In the genomic region with DNA sequence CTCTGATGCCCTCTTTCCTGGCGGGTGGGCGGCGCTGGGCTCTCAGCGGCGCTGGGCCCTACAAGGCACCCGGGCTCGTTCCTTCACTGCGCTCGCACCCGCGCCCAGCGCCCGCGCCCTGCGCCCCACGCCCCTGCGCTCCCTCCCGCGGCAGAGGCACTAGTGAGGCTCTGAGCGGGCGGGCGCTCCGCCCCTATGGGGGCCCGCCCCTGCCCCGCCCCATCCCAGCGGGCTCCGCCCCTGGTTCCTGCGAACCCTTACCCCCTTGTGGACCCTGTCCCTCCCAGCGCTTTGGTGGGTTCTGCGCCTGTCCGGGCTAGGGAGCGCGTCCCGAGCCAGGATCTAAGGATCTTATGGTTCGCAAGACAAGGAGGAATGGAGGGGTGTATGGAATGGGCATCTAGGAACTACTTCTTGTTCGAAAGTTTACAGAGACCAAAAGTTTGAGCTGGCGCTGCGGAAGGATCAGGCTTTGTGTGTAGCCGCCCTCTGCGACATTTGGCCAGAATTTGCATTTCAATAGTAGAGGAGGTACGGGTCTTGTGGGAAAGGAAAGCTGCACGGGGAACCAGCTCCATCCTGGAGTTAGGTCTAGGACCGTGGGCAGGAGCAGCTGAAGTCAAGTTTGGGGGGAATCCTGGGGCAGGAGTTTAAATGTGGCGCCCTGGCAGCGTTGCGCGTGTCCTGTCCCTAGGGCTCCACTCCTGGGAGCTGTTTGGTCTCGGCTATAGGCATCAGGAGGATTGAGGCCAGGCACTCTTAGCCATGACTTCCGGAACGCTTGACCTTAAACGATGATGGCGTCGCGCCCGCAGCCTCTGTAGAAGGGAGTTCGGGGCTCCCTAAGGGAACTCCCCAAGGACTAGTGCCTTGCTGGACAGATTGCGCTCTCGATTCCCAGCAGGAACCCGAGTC, we compare ENCODE assay signal across 8 mouse cellular contexts. TPM values are rescaled to one million over a fixed set of nuclear protein-coding genes. Genes with fewer than 3 reads are reported as not detected.
DNase-seq lines count a peak whose midpoint lies in the region; ATAC-seq lines count a peak whose summit lies in the region.

No protein-coding gene starts in this region.

- H3K4me3 ChIP-seq in brown adipose tissue, adult 24 weeks (ENCODE audit: insufficient read depth, low read depth, low read length) = peak overlapping the region; percentile 98
- peak overlapping the region; percentile 81 for H3K4me3 ChIP-seq in intestine, embryonic 14.5 days (ENCODE audit: low read depth, low read length)
- peak overlapping the region; percentile 62 for H3K4me3 ChIP-seq in liver, embryonic 12.5 days
- peak overlapping the region; percentile 88 for H3K4me3 ChIP-seq in stomach, embryonic 14.5 days (ENCODE audit: low read depth, low read length)

- H3K27me3 ChIP-seq in intestine, embryonic 14.5 days (replicated peaks; ENCODE audit: control insufficient read depth, insufficient read depth, low read length) = peaks cover 11% of the 10 kb centered on the region
- H3K27me3 ChIP-seq in liver, embryonic 12.5 days (replicated peaks) = peaks cover 85% of the 10 kb centered on the region
- H3K27me3 ChIP-seq in stomach, embryonic 14.5 days (ENCODE audit: control insufficient read depth, insufficient read depth, low read length) = no peaks in the 10 kb centered on the region

- peak overlapping the region; percentile 77 for H3K4me2 ChIP-seq in intestine, embryonic 14.5 days (ENCODE audit: low read length)
- peak overlapping the region; percentile 74 for H3K4me2 ChIP-seq in liver, embryonic 12.5 days
- H3K4me2 ChIP-seq in stomach, embryonic 14.5 days (replicated peaks; ENCODE audit: low read depth, low read length) = peak overlapping the region; percentile 78

- peaks cover 46% of the 10 kb centered on the region for H3K4me1 ChIP-seq in brown adipose tissue, adult 24 weeks (ENCODE audit: control insufficient read depth, insufficient read depth, insufficient read length, low read length)
- peaks cover 55% of the 10 kb centered on the region for H3K4me1 ChIP-seq in intestine, embryonic 14.5 days (replicated peaks; ENCODE audit: control insufficient read depth, insufficient read depth, low read length)
- peaks cover 47% of the 10 kb centered on the region for H3K4me1 ChIP-seq in liver, embryonic 12.5 days
- H3K4me1 ChIP-seq in stomach, embryonic 14.5 days (ENCODE audit: control insufficient read depth, insufficient read depth, low read length) = peaks cover 72% of the 10 kb centered on the region

- H3K9me3 ChIP-seq in intestine, embryonic 14.5 days (ENCODE audit: control insufficient read depth, low read length) = no peaks in the 10 kb centered on the region
- H3K9me3 ChIP-seq in liver, embryonic 12.5 days (replicated peaks) = no peaks in the 10 kb centered on the region
- H3K9me3 ChIP-seq in stomach, embryonic 14.5 days (ENCODE audit: control insufficient read depth, low read depth, low read length) = no peaks in the 10 kb centered on the region

- DNase-seq in Muller cell, postnatal 12 days (ENCODE audit: inconsistent ontology term) = peak; percentile 98
- DNase-seq in gastrocnemius, postnatal 4 days (ENCODE audit: low spot score in 2 of 2) = peak; percentile 71 to 82
- peak; percentile 92 for DNase-seq in intestine, embryonic 14.5 days (ENCODE audit: low spot score)
- peak; percentile 36 to 69 for DNase-seq in monocyte, adult 2 months (ENCODE audit: low read depth in 1 of 2, low spot score in 2 of 2)
- DNase-seq in cerebellum, adult 9-11 months = no peak

- 3% methylated on average over 58 of the region's 59 CpGs for WGBS in intestine, embryonic 14.5 days
- WGBS in liver, embryonic 12.5 days (ENCODE audit: insufficient replicate concordance) = 4% methylated on average over 59 of the region's 59 CpGs
- WGBS in stomach, embryonic 14.5 days = 3% methylated on average over 53 of the region's 59 CpGs

- H3K9ac ChIP-seq in intestine, embryonic 14.5 days (ENCODE audit: low read length) = peak overlapping the region; percentile 75
- H3K9ac ChIP-seq in liver, embryonic 12.5 days = peak overlapping the region; percentile 64
- H3K9ac ChIP-seq in stomach, embryonic 14.5 days (replicated peaks; ENCODE audit: low read depth, low read length) = peak overlapping the region; percentile 92

- H3K27ac ChIP-seq in brown adipose tissue, adult 24 weeks (replicated peaks; ENCODE audit: low read depth, low read length) = peak overlapping the region; percentile 96
- peak overlapping the region; percentile 77 for H3K27ac ChIP-seq in intestine, embryonic 14.5 days (ENCODE audit: low read depth)
- 0 out of 2 replicates have a peak overlapping the region, but pooled peaks have one; percentile 28 for H3K27ac ChIP-seq in liver, embryonic 12.5 days
- peak overlapping the region; percentile 84 for H3K27ac ChIP-seq in stomach, embryonic 14.5 days (ENCODE audit: low read length)

- H3K36me3 ChIP-seq in intestine, embryonic 14.5 days (ENCODE audit: control insufficient read depth, insufficient read depth, low read length) = 0 out of 2 replicates have a peak, but pooled peaks cover 3% of the 10 kb centered on the region
- 0 out of 2 replicates have a peak, but pooled peaks cover 3% of the 10 kb centered on the region for H3K36me3 ChIP-seq in liver, embryonic 12.5 days
- H3K36me3 ChIP-seq in stomach, embryonic 14.5 days (ENCODE audit: control insufficient read depth, insufficient read depth, low read length) = peaks cover 8% of the 10 kb centered on the region

- peak; percentile 79 for ATAC-seq in intestine, embryonic 14.5 days (replicated peaks; ENCODE audit: low FRiP score, low TSS enrichment, low read depth)
- peak; percentile 71 for ATAC-seq in liver, embryonic 12.5 days
- ATAC-seq in stomach, embryonic 14.5 days (ENCODE audit: insufficient number of reproducible peaks, insufficient read depth, low FRiP score, low read depth) = peak; percentile 86

RNA-seq across cellular contexts. Expression of a gene that starts 12.5 kb away (rescaled TPM):
- polyA plus RNA-seq in brown adipose tissue, adult 24 weeks (2012; ENCODE audit: insufficient read depth, insufficient read length, missing spikeins) = 5.6 and 8.9 TPM in 2 replicates
- total RNA-seq in gastrocnemius, postnatal 4 days (2021) = 10 to 100 TPM; 48.4 to 52.9 TPM
- polyA plus RNA-seq in intestine, embryonic 14.5 days (2014; fragmentation: Nextera tagmentation; extraction: Ambion mirVana) = 21.6 and 24.3 TPM in 2 replicates
- polyA plus RNA-seq in liver, embryonic 12.5 days (2016; fragmentation: Nextera tagmentation; extraction: Ambion mirVana) = 4.1 and 4.4 TPM in 2 replicates
- 29.5 and 31.7 TPM in 2 replicates for polyA plus RNA-seq in stomach, embryonic 14.5 days (2014; fragmentation: Nextera tagmentation; extraction: Ambion mirVana)

RNA-seq across cellular contexts. Expression of a gene that starts 58.9 kb away (rescaled TPM):
- polyA plus RNA-seq in brown adipose tissue, adult 24 weeks (2012; ENCODE audit: insufficient read depth, insufficient read length, missing spikeins) = 21.0 and 21.6 TPM in 2 replicates
- total RNA-seq in gastrocnemius, postnatal 4 days (2021) = 10 to 100 TPM; 40.9 to 45.4 TPM
- polyA plus RNA-seq in intestine, embryonic 14.5 days (2014; fragmentation: Nextera tagmentation; extraction: Ambion mirVana) = 33.7 and 39.8 TPM in 2 replicates
- polyA plus RNA-seq in liver, embryonic 12.5 days (2016; fragmentation: Nextera tagmentation; extraction: Ambion mirVana) = 13.0 and 14.4 TPM in 2 replicates
- polyA plus RNA-seq in stomach, embryonic 14.5 days (2014; fragmentation: Nextera tagmentation; extraction: Ambion mirVana) = 33.4 and 37.7 TPM in 2 replicates

Comparison
In these comparisons a context has a peak if more than half of its experiments do, and no peak if none do; other contexts are left out.
1. H3K27ac ChIP-seq: peak in every context shown above with its lines; median percentile 96 in brown adipose tissue, adult 24 weeks; 84 in stomach, embryonic 14.5 days; 77 in intestine, embryonic 14.5 days; 28 in liver, embryonic 12.5 days.